Mouse (Mus musculus) forebrain, postnatal 0 days (tissue): ENCODE data around the gene Ankib1. TPM values are rescaled to one million over a fixed set of nuclear protein-coding genes. Genes with fewer than 3 reads are reported as not detected.

ENCODE experiments used
- ATAC-seq: fragments of 200-750 bp; cut with Nextera tagmentation; 2 replicates; pipeline ENCODE4 v1.8.0; 2017; ENCODE audit warnings: mild to moderate bottlenecking, moderate library complexity
- DNase-seq: peaks from one replicate; pipeline ENCODE4 v3.0.0-alpha.2; 2015
- H3K27ac ChIP-seq: fragments of 300-500 bp; sonication (generic); 2 replicates; pipeline ENCODE4 v1.5.1; 2014; ENCODE audit warnings: low read depth, mild to moderate bottlenecking, antibody characterized with exemption, low read length, moderate library complexity, mixed read lengths
- H3K27me3 ChIP-seq: fragments of 300-500 bp; sonication (generic); 2 replicates; pipeline ENCODE4 v1.6.1; 2014; ENCODE audit warnings: mild to moderate bottlenecking, low read length, mixed read lengths; ENCODE audit not compliant: insufficient read depth
- H3K36me3 ChIP-seq: fragments of 300-500 bp; sonication (generic); 2 replicates; pipeline ENCODE4 v1.6.1; 2014; ENCODE audit warnings: mild to moderate bottlenecking, moderate library complexity; ENCODE audit not compliant: insufficient read depth
- H3K4me1 ChIP-seq: fragments of 300-500 bp; sonication (generic); 2 replicates; pipeline ENCODE4 v1.6.1; 2014; ENCODE audit warnings: antibody characterized with exemption; ENCODE audit not compliant: insufficient read depth
- H3K4me2 ChIP-seq: fragments of 300-500 bp; sonication (generic); 2 replicates; pipeline ENCODE4 v1.6.1; 2014; ENCODE audit warnings: low read depth, mild to moderate bottlenecking, moderate library complexity
- H3K4me3 ChIP-seq: fragments of 300-500 bp; sonication (generic); 2 replicates; pipeline ENCODE4 v1.5.1; 2014; ENCODE audit warnings: low read depth, low read length, mixed read lengths
- H3K9ac ChIP-seq: fragments of 300-500 bp; sonication (generic); 2 replicates; pipeline ENCODE4 v1.6.1; 2014; ENCODE audit warnings: mild to moderate bottlenecking
- H3K9me3 ChIP-seq: fragments of 300-500 bp; sonication (generic); 2 replicates; pipeline ENCODE4 v1.6.1; 2016; ENCODE audit warnings: low read length
- CTCF ChIP-seq: sonication (generic); IDR thresholded peaks from 2 replicates; pipeline ENCODE4 v1.5.1; 2016; ENCODE audit warnings: antibody characterized with exemption, control low read depth, low read depth
- WGBS: fragments of 180-500 bp; shearing (Covaris S2); extraction: QIAGEN DNeasy Blood & Tissue Kit; methylation state at CpG from one replicate; pipeline ENCODE4 v1.1.7; 2014; 5-methylcytosine and 5-hydroxymethylcytosine counted together
- microRNA-seq, 2 experiments: library from miRNA; unstranded; fragments of <30 nt; microRNA quantifications; one replicate each; pipeline ENCODE4; 2016
- polyA plus RNA-seq: library from polyadenylated mRNA; unstranded; fragments of >200 nt; fragmentation: Nextera tagmentation; extraction: Ambion mirVana; gene quantifications from 2 replicates; pipeline ENCODE4 v1.2.1, GENCODE M21; 2015
- total RNA-seq: library from RNA; depleted of rRNA; stranded (reverse); fragments of >200 nt; gene quantifications from 2 replicates; pipeline ENCODE4 v1.2.3, GENCODE M21; 2014; rRNA removed

Ankib1 gene
- total and polyA plus RNA-seq, 2 experiments from 2014 or later = 17.2 to 74.0 TPM

GRCm38 (mm10) chr5:3647708-3648121 lies 155.0 kb downstream of the Ankib1 start:
- H3K4me1 ChIP-seq = no peaks in the 10 kb centered on the region
- peak overlapping the region; percentile 88 for H3K27ac ChIP-seq
- H3K36me3 ChIP-seq = peaks cover 5% of the 10 kb centered on the region
- ATAC-seq (peak; percentile 94), DNase-seq (peak; percentile 80)
- TF ChIP-seq CTCF = peak; percentile 35
- no peaks in the 10 kb centered on the region for H3K27me3 ChIP-seq
- peak overlapping the region; percentile 82 for H3K4me3 ChIP-seq
- 2% methylated on average over 38 of the region's 46 CpGs for WGBS
- H3K9me3 ChIP-seq = no peaks in the 10 kb centered on the region
- peak overlapping the region; percentile 66 for H3K4me2 ChIP-seq
- peak overlapping the region; percentile 86 for H3K9ac ChIP-seq

GRCm38 (mm10) chr5:3646991-3647707 lies 155.6 kb downstream of the Ankib1 start:
- peak overlapping the region; percentile 82 for H3K4me3 ChIP-seq
- ATAC-seq = peak; percentile 78
- peak; percentile 76 for DNase-seq
- H3K4me2 ChIP-seq = peak overlapping the region; percentile 66
- H3K27ac ChIP-seq = peak overlapping the region; percentile 88
- TF ChIP-seq CTCF = peak; percentile 70
- H3K4me1 ChIP-seq = no peaks in the 10 kb centered on the region
- H3K27me3 ChIP-seq = no peaks in the 10 kb centered on the region
- H3K9me3 ChIP-seq = no peaks in the 10 kb centered on the region
- peaks cover 5% of the 10 kb centered on the region for H3K36me3 ChIP-seq
- WGBS = 3% methylated on average over 58 of the region's 60 CpGs
- peak overlapping the region; percentile 86 for H3K9ac ChIP-seq

- Histone ChIP-seq H3K4me2 (peak overlapping the region; percentile 66), H3K27me3 (no peaks in the 10 kb centered on the region), H3K36me3 (peaks cover 8% of the 10 kb centered on the region), H3K9ac (0 out of 2 replicates have a peak overlapping the region, but pooled peaks have one; percentile 86), H3K9me3 (no peaks in the 10 kb centered on the region), H3K4me1 (no peaks in the 10 kb centered on the region), H3K27ac (no peak overlapping the region), H3K4me3 (peak overlapping the region; percentile 82)
- TF ChIP-seq CTCF = no peak
- DNase-seq (no peak), ATAC-seq (no peak)
- 22% methylated on average over 6 of the region's 6 CpGs for WGBS
These were observed 156.2 kb downstream of the Ankib1 start for GRCm38 (mm10) chr5:3646539-3646938.

- no peak overlapping the region for H3K4me2 ChIP-seq
- no peaks in the 10 kb centered on the region for H3K9me3 ChIP-seq
- no peak for TF ChIP-seq CTCF
- no peaks in the 10 kb centered on the region for H3K4me1 ChIP-seq
- no peak for DNase-seq
- H3K9ac ChIP-seq = no peak overlapping the region
- peaks cover 16% of the 10 kb centered on the region for H3K36me3 ChIP-seq
- H3K4me3 ChIP-seq = no peak overlapping the region
- no peaks in the 10 kb centered on the region for H3K27me3 ChIP-seq
- 84% methylated on average over 6 of the region's 6 CpGs for WGBS
- no peak for ATAC-seq
- H3K27ac ChIP-seq = no peak overlapping the region
These were observed 157.4 kb downstream of the Ankib1 start for GRCm38 (mm10) chr5:3645326-3645725.

GRCm38 (mm10) chr5:3644621-3645020 lies 158.1 kb downstream of the Ankib1 start:
- H3K4me3 ChIP-seq = no peak overlapping the region
- no peak overlapping the region for H3K4me2 ChIP-seq
- H3K9ac ChIP-seq = no peak overlapping the region
- no peak overlapping the region for H3K27ac ChIP-seq
- no peaks in the 10 kb centered on the region for H3K27me3 ChIP-seq
- ATAC-seq (no peak), DNase-seq (no peak)
- H3K9me3 ChIP-seq = no peaks in the 10 kb centered on the region
- peaks cover 16% of the 10 kb centered on the region for H3K36me3 ChIP-seq
- no peak for TF ChIP-seq CTCF
- H3K4me1 ChIP-seq = no peaks in the 10 kb centered on the region
- WGBS = 96% methylated on average over 6 of the region's 6 CpGs

Small RNA genes within 50 kb of the gene (microRNA-seq; reads per million reads assigned to microRNA genes)
- 0 reads per million in 2 experiments for gene Gm22926
- 0 reads per million in 2 experiments for gene Gm26238

Other genes with a start within 250 kb of the Ankib1 start
- 4.9 and 5.2 TPM in 2 replicates for gene 1700109H08Rik, start 231.4 kb downstream of the Ankib1 start, total RNA-seq
- 0.69 and 1.1 TPM in 2 replicates for gene 1700109H08Rik, start 231.4 kb downstream of the Ankib1 start, polyA plus RNA-seq
- gene Pex1, start 206.9 kb downstream of the Ankib1 start, total RNA-seq = 16.7 and 20.3 TPM in 2 replicates
- 10.5 and 16.6 TPM in 2 replicates for gene Pex1, start 206.9 kb downstream of the Ankib1 start, polyA plus RNA-seq
- gene Rbm48, start 206.3 kb downstream of the Ankib1 start, total RNA-seq = 16.2 and 19.8 TPM in 2 replicates
- gene Rbm48, start 206.3 kb downstream of the Ankib1 start, polyA plus RNA-seq = 19.1 and 19.6 TPM in 2 replicates
- gene Tmbim7, start 151.7 kb downstream of the Ankib1 start, total RNA-seq = not detected in 2 replicates
- not detected in 2 replicates for gene Tmbim7, start 151.7 kb downstream of the Ankib1 start, polyA plus RNA-seq
- 109 and 120 TPM in 2 replicates for gene Gatad1, start 145.7 kb downstream of the Ankib1 start, total RNA-seq
- gene Gatad1, start 145.7 kb downstream of the Ankib1 start, polyA plus RNA-seq = 77.6 and 79.0 TPM in 2 replicates
- gene Krit1, start 259 bp upstream of the Ankib1 start, total RNA-seq = 50.2 and 53.0 TPM in 2 replicates
- 19.7 and 27.5 TPM in 2 replicates for gene Krit1, start 259 bp upstream of the Ankib1 start, polyA plus RNA-seq
- gene Lrrd1, start 42.2 kb upstream of the Ankib1 start, total RNA-seq = not detected in 2 replicates
- not detected in 2 replicates for gene Lrrd1, start 42.2 kb upstream of the Ankib1 start, polyA plus RNA-seq
- gene Mterf1a, start 91.0 kb upstream of the Ankib1 start, total RNA-seq = 6.3 and 8.5 TPM in 2 replicates
- 4.5 and 5.3 TPM in 2 replicates for gene Mterf1a, start 91.0 kb upstream of the Ankib1 start, polyA plus RNA-seq
- gene Akap9, start 125.1 kb upstream of the Ankib1 start, total RNA-seq = 90.4 and 110 TPM in 2 replicates
- gene Akap9, start 125.1 kb upstream of the Ankib1 start, polyA plus RNA-seq = 159 and 266 TPM in 2 replicates